Mouse (Mus musculus): Measurements from ENCODE around the gene Tspan33.
"Not testable (repeated sequence)": the region's sequence is repeated elsewhere in the genome, so short reads cannot be mapped to it uniquely, and the experiment has no call there.

The Tspan33 gene

GRCm38 (mm10) chr6:29756476-29756875, 62.5 kb downstream of the Tspan33 start:
- no peak for DNase-seq

- DNase-seq = peak; percentile 90
Observed at GRCm38 (mm10) chr6:29758417-29758816, 64.4 kb downstream of the Tspan33 start.

GRCm38 (mm10) chr6:29759012-29759679, 65.1 kb downstream of the Tspan33 start:
- DNase-seq = no peak

- DNase-seq = not testable (repeated sequence)
Observed at GRCm38 (mm10) chr6:29760397-29760796, 66.4 kb downstream of the Tspan33 start.

- DNase-seq = no peak
Observed at GRCm38 (mm10) chr6:29761282-29761681, 67.3 kb downstream of the Tspan33 start.

GRCm38 (mm10) chr6:29762524-29762923, 68.5 kb downstream of the Tspan33 start:
- peak; percentile 60 for DNase-seq

GRCm38 (mm10) chr6:29766874-29767273, 72.9 kb downstream of the Tspan33 start:
- no peak for DNase-seq

All from retina, postnatal 1 day (tissue).